Mouse (Mus musculus): ENCODE data around the gene Gk2. TPM values are rescaled to one million over a fixed set of nuclear protein-coding genes. Genes with fewer than 3 reads are reported as not detected.

Gk2 gene
- not detected in 2 replicates for polyA plus RNA-seq (2016; fragmentation: Nextera tagmentation; extraction: Ambion mirVana)

GRCm38 (mm10) chr5:97456816-97457215, at the start of gene Gk2:
Gk2 (minus strand) TSS chr5:97457021.
- Histone ChIP-seq H3K4me1 (replicated peaks) (no peaks in the 10 kb centered on the region), H3K4me3 (no peak within 1 kb of the TSS), H3K9me3 (no peaks in the 10 kb centered on the region), H3K27me3 (ENCODE audit: insufficient read depth, poor library complexity, severe bottlenecking) (no peaks in the 10 kb centered on the region), H3K27ac (no peak within 1 kb of the TSS), H3K36me3 (no peaks in the 10 kb centered on the region)
- 94% methylated on average over 10 of the region's 10 CpGs for WGBS
- DNase-seq (ENCODE audit: low spot score) = no peak

GRCm38 (mm10) chr5:97498041-97498440, 41.2 kb upstream of the Gk2 start:
- Histone ChIP-seq H3K9me3 (no peaks in the 10 kb centered on the region), H3K36me3 (no peaks in the 10 kb centered on the region), H3K4me3 (no peak overlapping the region), H3K27me3 (ENCODE audit: insufficient read depth, poor library complexity, severe bottlenecking) (no peaks in the 10 kb centered on the region), H3K4me1 (replicated peaks) (no peaks in the 10 kb centered on the region), H3K27ac (no peak overlapping the region)
- DNase-seq (ENCODE audit: low spot score) = no peak

- Histone ChIP-seq H3K27me3 (ENCODE audit: insufficient read depth, poor library complexity, severe bottlenecking) (no peaks in the 10 kb centered on the region), H3K27ac (no peak overlapping the region), H3K4me1 (replicated peaks) (no peaks in the 10 kb centered on the region), H3K36me3 (no peaks in the 10 kb centered on the region), H3K4me3 (no peak overlapping the region), H3K9me3 (no peaks in the 10 kb centered on the region)
- DNase-seq (ENCODE audit: low spot score) = no peak
- WGBS = 75% methylated on average over 5 of the region's 5 CpGs
Measured at GRCm38 (mm10) chr5:97495488-97496092, 38.8 kb upstream of the Gk2 start.

DNA sequence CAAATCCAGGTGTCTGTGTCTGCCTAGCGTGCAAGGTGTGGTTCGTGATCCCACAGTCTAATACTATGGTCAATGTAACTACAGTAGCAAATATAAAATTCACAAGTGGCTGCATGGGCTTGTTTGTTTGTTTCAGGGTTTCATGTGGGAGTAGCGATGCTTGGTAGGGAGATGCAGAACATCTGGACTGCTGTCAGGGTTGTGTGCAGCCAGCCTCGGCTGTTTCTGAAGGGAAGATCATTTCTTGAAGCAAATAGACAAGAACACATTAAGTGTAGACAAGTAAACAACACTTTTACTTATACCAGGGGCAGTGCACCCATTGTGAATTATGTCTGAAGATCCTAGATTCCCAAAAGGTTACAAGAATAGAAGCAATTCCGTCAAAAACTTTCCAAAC, 36.6 kb upstream of the Gk2 start:
- Histone ChIP-seq H3K27ac (no peak overlapping the region), H3K4me3 (no peak overlapping the region), H3K9me3 (no peaks in the 10 kb centered on the region), H3K36me3 (no peaks in the 10 kb centered on the region), H3K27me3 (ENCODE audit: insufficient read depth, poor library complexity, severe bottlenecking) (no peaks in the 10 kb centered on the region), H3K4me1 (replicated peaks) (no peaks in the 10 kb centered on the region)
- no peak for DNase-seq (ENCODE audit: low spot score)
- 89% methylated on average over 5 of the region's 5 CpGs for WGBS

DNA sequence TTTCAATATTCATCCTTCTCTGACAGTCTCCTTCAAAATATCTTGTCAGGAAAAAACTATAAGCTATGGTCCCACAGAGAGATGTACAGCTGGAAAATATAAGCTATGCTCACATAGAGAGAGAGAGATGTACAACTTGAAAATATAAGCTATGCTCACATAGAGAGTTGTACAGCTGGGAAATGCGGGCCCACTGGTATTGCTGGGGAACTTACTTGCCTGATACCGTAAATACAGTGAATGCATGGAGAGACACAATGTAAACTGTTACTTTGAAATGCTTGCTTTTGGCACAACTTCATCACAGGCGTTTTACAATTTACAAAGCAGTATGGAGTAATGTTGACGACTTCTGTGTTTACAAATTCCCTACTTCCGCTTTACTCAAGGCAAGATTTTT, 29.3 kb upstream of the Gk2 start:
- Histone ChIP-seq H3K4me3 (no peak overlapping the region), H3K4me1 (replicated peaks) (no peaks in the 10 kb centered on the region), H3K36me3 (no peaks in the 10 kb centered on the region), H3K27me3 (ENCODE audit: insufficient read depth, poor library complexity, severe bottlenecking) (no peaks in the 10 kb centered on the region), H3K27ac (no peak overlapping the region), H3K9me3 (no peaks in the 10 kb centered on the region)
- DNase-seq (ENCODE audit: low spot score) = no peak
- 91% methylated on average over 5 of the region's 5 CpGs for WGBS

- no peaks in the 10 kb centered on the region for H3K36me3 ChIP-seq
- DNase-seq (ENCODE audit: low spot score) = no peak
- 83% methylated on average over 1 of the region's 1 CpGs for WGBS
Measured at GRCm38 (mm10) chr5:97479991-97480390, 23.2 kb upstream of the Gk2 start.

DNA sequence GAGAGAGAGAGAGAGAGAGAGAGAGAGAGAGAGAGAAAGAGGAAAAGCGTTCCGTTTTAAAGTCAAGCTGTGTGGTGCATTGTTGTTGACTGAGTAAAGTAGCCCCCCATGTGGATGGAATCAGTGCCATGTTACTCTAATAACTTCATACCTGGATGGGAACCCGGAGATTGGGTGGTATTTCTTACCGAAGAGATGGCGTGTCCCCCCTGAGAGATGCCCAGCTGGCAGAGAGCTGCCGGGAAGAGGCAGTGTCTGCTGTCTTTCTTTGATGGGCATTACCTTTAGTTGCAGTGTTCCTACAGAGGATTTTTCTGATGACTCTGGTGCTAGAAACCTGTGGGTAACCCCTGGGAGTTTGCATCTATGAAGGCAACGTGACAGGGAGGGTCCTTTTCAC, 10.4 kb upstream of the Gk2 start:
- Histone ChIP-seq H3K36me3 (no peaks in the 10 kb centered on the region), H3K4me3 (no peak overlapping the region), H3K4me1 (replicated peaks) (no peaks in the 10 kb centered on the region), H3K9me3 (no peaks in the 10 kb centered on the region), H3K27me3 (ENCODE audit: insufficient read depth, poor library complexity, severe bottlenecking) (no peaks in the 10 kb centered on the region), H3K27ac (no peak overlapping the region)
- DNase-seq (ENCODE audit: low spot score) = no peak
- WGBS = 89% methylated on average over 7 of the region's 7 CpGs

More at GRCm38 (mm10) chr5:97479991-97480390, 23.2 kb upstream of the Gk2 start:
- Histone ChIP-seq H3K27ac (no peak overlapping the region), H3K27me3 (ENCODE audit: insufficient read depth, poor library complexity, severe bottlenecking) (no peaks in the 10 kb centered on the region), H3K4me3 (no peak overlapping the region), H3K9me3 (no peaks in the 10 kb centered on the region), H3K4me1 (replicated peaks) (no peaks in the 10 kb centered on the region)

GRCm38 (mm10) chr5:97466430-97467158, 9.8 kb upstream of the Gk2 start:
- no peak for DNase-seq (ENCODE audit: low spot score)
- Histone ChIP-seq H3K36me3 (no peaks in the 10 kb centered on the region), H3K9me3 (no peaks in the 10 kb centered on the region), H3K4me3 (no peak overlapping the region), H3K27me3 (ENCODE audit: insufficient read depth, poor library complexity, severe bottlenecking) (no peaks in the 10 kb centered on the region), H3K27ac (no peak overlapping the region), H3K4me1 (replicated peaks) (no peaks in the 10 kb centered on the region)
- 85% methylated on average over 10 of the region's 10 CpGs for WGBS

GRCm38 (mm10) chr5:97465956-97466355, 9.1 kb upstream of the Gk2 start:
- Histone ChIP-seq H3K4me3 (no peak overlapping the region), H3K9me3 (no peaks in the 10 kb centered on the region), H3K4me1 (replicated peaks) (no peaks in the 10 kb centered on the region), H3K36me3 (no peaks in the 10 kb centered on the region), H3K27ac (no peak overlapping the region), H3K27me3 (ENCODE audit: insufficient read depth, poor library complexity, severe bottlenecking) (no peaks in the 10 kb centered on the region)
- no peak for DNase-seq (ENCODE audit: low spot score)
- 91% methylated on average over 3 of the region's 3 CpGs for WGBS

DNA sequence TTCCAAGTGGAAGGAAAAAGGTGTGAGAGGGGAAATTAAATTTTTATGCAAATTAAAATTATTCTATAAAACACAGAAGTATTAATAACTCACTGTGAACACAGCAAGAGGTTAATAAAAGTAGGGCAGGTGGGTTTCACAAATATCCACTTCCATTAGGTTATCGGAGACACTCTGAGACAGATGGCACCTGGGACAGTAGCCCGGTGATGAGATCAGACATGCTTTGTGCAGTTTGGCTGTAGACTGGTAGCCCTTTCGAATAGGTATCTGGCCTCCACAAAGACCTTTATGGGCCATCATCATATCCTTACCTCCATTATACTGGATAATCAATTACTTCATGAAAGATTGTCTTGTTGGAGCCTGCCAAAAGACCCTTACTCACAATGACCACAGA, 6.0 kb upstream of the Gk2 start:
- Histone ChIP-seq H3K27me3 (ENCODE audit: insufficient read depth, poor library complexity, severe bottlenecking) (no peaks in the 10 kb centered on the region), H3K4me1 (replicated peaks) (no peaks in the 10 kb centered on the region), H3K27ac (no peak overlapping the region), H3K9me3 (no peaks in the 10 kb centered on the region), H3K4me3 (no peak overlapping the region), H3K36me3 (no peaks in the 10 kb centered on the region)
- WGBS = 93% methylated on average over 3 of the region's 3 CpGs
- DNase-seq (ENCODE audit: low spot score) = no peak

DNA sequence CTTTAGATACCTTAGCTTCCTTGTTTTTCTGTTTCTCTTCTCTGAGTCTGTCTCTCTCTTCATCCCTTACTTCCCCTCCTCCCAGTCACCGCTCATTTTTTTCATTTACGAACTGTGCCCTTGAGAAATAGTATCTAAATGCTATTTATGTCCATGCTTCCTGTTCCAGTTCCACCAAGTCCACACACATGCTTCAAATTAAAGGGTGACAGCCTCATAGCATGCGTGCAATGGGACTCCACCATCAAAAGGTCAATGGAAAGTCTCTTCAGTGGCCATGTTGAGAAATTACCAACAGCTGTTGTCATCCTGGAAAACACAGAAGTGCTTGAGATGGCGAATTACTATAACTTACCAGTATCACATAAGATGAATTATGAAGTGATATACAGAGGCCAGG, 5.4 kb downstream of the Gk2 start:
- 75% methylated on average over 4 of the region's 4 CpGs for WGBS
- Histone ChIP-seq H3K27ac (no peak overlapping the region), H3K4me3 (no peak overlapping the region), H3K4me1 (replicated peaks) (no peaks in the 10 kb centered on the region), H3K27me3 (ENCODE audit: insufficient read depth, poor library complexity, severe bottlenecking) (no peaks in the 10 kb centered on the region), H3K9me3 (no peaks in the 10 kb centered on the region), H3K36me3 (no peaks in the 10 kb centered on the region)
- no peak for DNase-seq (ENCODE audit: low spot score)

GRCm38 (mm10) chr5:97444191-97444590, 12.6 kb downstream of the Gk2 start:
- Histone ChIP-seq H3K36me3 (no peaks in the 10 kb centered on the region), H3K4me1 (replicated peaks) (no peaks in the 10 kb centered on the region), H3K27ac (no peak overlapping the region), H3K9me3 (no peaks in the 10 kb centered on the region), H3K4me3 (no peak overlapping the region), H3K27me3 (ENCODE audit: insufficient read depth, poor library complexity, severe bottlenecking) (no peaks in the 10 kb centered on the region)
- 61% methylated on average over 1 of the region's 1 CpGs for WGBS
- DNase-seq (ENCODE audit: low spot score) = no peak

DNA sequence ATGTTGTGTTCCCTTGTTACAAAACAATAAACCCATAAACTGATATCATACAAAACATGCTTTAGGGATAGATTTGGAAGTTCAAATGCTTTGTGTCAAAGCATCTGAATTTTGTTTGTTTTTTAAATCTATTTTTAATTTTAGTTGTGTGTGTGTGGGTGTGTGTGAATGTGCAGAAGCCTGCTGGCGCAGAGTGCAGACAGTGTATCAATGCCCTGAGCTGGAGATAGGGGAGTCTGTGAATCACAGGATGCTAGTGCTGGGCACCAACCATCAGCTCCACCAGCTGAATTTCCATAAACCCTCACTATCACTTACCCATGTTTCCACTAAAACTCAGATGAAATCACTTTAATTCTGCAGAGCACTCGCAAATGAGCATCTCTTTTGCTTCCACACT, 24.3 kb downstream of the Gk2 start:
- no peaks in the 10 kb centered on the region for H3K9me3 ChIP-seq
- H3K27me3 ChIP-seq (ENCODE audit: insufficient read depth, poor library complexity, severe bottlenecking) = no peaks in the 10 kb centered on the region
- no peak for DNase-seq (ENCODE audit: low spot score)
- no peaks in the 10 kb centered on the region for H3K36me3 ChIP-seq
- no peak overlapping the region for H3K27ac ChIP-seq
- no peaks in the 10 kb centered on the region for H3K4me1 ChIP-seq (replicated peaks)
- 98% methylated on average over 2 of the region's 2 CpGs for WGBS
- H3K4me3 ChIP-seq = no peak overlapping the region
